Mouse (Mus musculus) heart, adult 2 months (tissue): ENCODE results near the gene Slc25a26. TPM values are rescaled to one million over a fixed set of nuclear protein-coding genes. Genes with fewer than 3 reads are reported as not detected.

Source experiments
- DNase-seq, 2 experiments: peaks; one replicate each; pipeline ENCODE4 v3.0.0; 2021
- H3K27ac ChIP-seq: fragments of 200-600 bp; 2 replicates; pipeline ENCODE4 v1.8.1; 2022
- H3K27me3 ChIP-seq: fragments of 200-500 bp; 2 replicates; pipeline ENCODE4 v1.6.1; 2012; ENCODE audit warnings: mild to moderate bottlenecking, low read length, inconsistent platforms, mixed read lengths; ENCODE audit not compliant: control insufficient read depth, insufficient read depth
- H3K36me3 ChIP-seq: fragments of 200-500 bp; 2 replicates; pipeline ENCODE4 v1.6.1; 2012; ENCODE audit warnings: low read length, inconsistent platforms; ENCODE audit not compliant: control insufficient read depth, insufficient read depth
- H3K4me1 ChIP-seq: fragments of 200-500 bp; 2 replicates; pipeline ENCODE4 v1.6.1; 2011; ENCODE audit warnings: low read length; ENCODE audit not compliant: control insufficient read depth, insufficient read depth
- H3K4me3 ChIP-seq: fragments of 200-600 bp; 2 replicates; pipeline ENCODE4 v1.8.1; 2022
- H3K79me2 ChIP-seq: fragments of 200-500 bp; replicated peaks from 2 replicates; pipeline ENCODE4 v1.6.1; 2012; ENCODE audit warnings: mild to moderate bottlenecking, inconsistent platforms, low read length, moderate library complexity, mixed read lengths; ENCODE audit not compliant: control insufficient read depth, insufficient read depth
- H3K9ac ChIP-seq: fragments of 200-500 bp; 2 replicates; pipeline ENCODE4 v1.6.1; 2012; ENCODE audit warnings: low read depth, mild to moderate bottlenecking, control low read depth, inconsistent platforms, low read length, mixed read lengths
- CTCF ChIP-seq: fragments of 200-600 bp; IDR thresholded peaks from 2 replicates; pipeline ENCODE4 v1.8.1; 2022; ENCODE audit warnings: antibody characterized with exemption, mild to moderate bottlenecking, moderate library complexity
- EP300 ChIP-seq: fragments of 200-500 bp; IDR thresholded peaks from 2 replicates; pipeline ENCODE4 v1.6.1; 2011; ENCODE audit warnings: low read depth, low read length, control low read depth; ENCODE audit not compliant: insufficient read depth
- POLR2A ChIP-seq: fragments of 200-500 bp; IDR thresholded peaks from 2 replicates; pipeline ENCODE4 v1.6.1; 2011; ENCODE audit warnings: mild to moderate bottlenecking, low read depth, low read length, control low read depth; ENCODE audit not compliant: insufficient read depth
- WGBS: fragments of 180-500 bp; shearing (Covaris S2); methylation state at CpG from one replicate; pipeline ENCODE4 v1.1.7; 2018; 5-methylcytosine and 5-hydroxymethylcytosine counted together
- intact Hi-C: fragments of 180-260 bp; cut with DNase I; formaldehyde crosslinking; loops from one replicate; pipeline ENCODE4 v1.15.1; 2025
- polyA plus RNA-seq: library from polyadenylated mRNA; depleted of rRNA; stranded (reverse); fragments of >200 nt; gene quantifications from 2 replicates; pipeline ENCODE4 v1.2.3, GENCODE M21; 2012
- total RNA-seq, 2 experiments: library from RNA; stranded (reverse); gene quantifications; 2 replicates each; pipeline ENCODE4 v1.2.3; 2021

The Slc25a26 gene
- total and polyA plus RNA-seq, 3 experiments = 18.0 to 19.2 (median 18.7) TPM

GRCm38 (mm10) chr6:94646902-94647301, 146.8 kb downstream of the Slc25a26 start:
- H3K4me1 ChIP-seq = peaks cover 27% of the 10 kb centered on the region
- intact Hi-C loops = loop anchor here (5.0 kb wide), 1 partner anchor 50 kb away; no protein-coding TSS in a partner anchor
- peak overlapping the region; percentile 93 for H3K27ac ChIP-seq

GRCm38 (mm10) chr6:94647574-94648430, 147.7 kb downstream of the Slc25a26 start:
- no peak for TF ChIP-seq CTCF
- 0 out of 2 replicates have a peak, but pooled peaks have one; percentile 60 for TF ChIP-seq EP300
- Histone ChIP-seq H3K27me3 (no peaks in the 10 kb centered on the region), H3K4me3 (peak overlapping the region; percentile 30; the same call in 1 of the 2 replicates), H3K36me3 (peaks cover 3% of the 10 kb centered on the region), H3K4me1 (peaks cover 27% of the 10 kb centered on the region), H3K79me2 (peaks cover 3% of the 10 kb centered on the region; the same call in 1 of the 2 replicates), H3K27ac (peak overlapping the region; percentile 93), H3K9ac (peak overlapping the region; percentile 2; the same call in 1 of the 2 replicates)
- peak; percentile 80 to 87 for DNase-seq
- WGBS = 12% methylated on average over 10 of the region's 10 CpGs
- intact Hi-C loops = loop anchor here (5.0 kb wide), 1 partner anchor 49 kb away; no protein-coding TSS in a partner anchor

More at GRCm38 (mm10) chr6:94646902-94647301, 146.8 kb downstream of the Slc25a26 start:
- Histone ChIP-seq H3K79me2 (peaks cover 3% of the 10 kb centered on the region; the same call in 1 of the 2 replicates), H3K9ac (no peak overlapping the region), H3K36me3 (peaks cover 3% of the 10 kb centered on the region), H3K27me3 (no peaks in the 10 kb centered on the region), H3K4me3 (no peak overlapping the region)
- DNase-seq = no peak
- 76% methylated on average over 6 of the region's 6 CpGs for WGBS
- no peak for TF ChIP-seq POLR2A
- no peak for TF ChIP-seq EP300
- TF ChIP-seq CTCF = no peak

GRCm38 (mm10) chr6:94648496-94648895, 148.4 kb downstream of the Slc25a26 start:
- TF ChIP-seq EP300 (no peak), CTCF (no peak), POLR2A (no peak)
- Histone ChIP-seq H3K4me1 (peaks cover 27% of the 10 kb centered on the region), H3K79me2 (peaks cover 1% of the 10 kb centered on the region; the same call in 1 of the 2 replicates), H3K36me3 (peaks cover 3% of the 10 kb centered on the region), H3K27ac (peak overlapping the region; percentile 93), H3K4me3 (peak overlapping the region; percentile 30; the same call in 1 of the 2 replicates), H3K9ac (peak overlapping the region; percentile 49), H3K27me3 (no peaks in the 10 kb centered on the region)
- 29% methylated on average over 4 of the region's 4 CpGs for WGBS
- intact Hi-C loops = loop anchor here (5.0 kb wide), 1 partner anchor 49 kb away; no protein-coding TSS in a partner anchor
- DNase-seq = no peak

DNA sequence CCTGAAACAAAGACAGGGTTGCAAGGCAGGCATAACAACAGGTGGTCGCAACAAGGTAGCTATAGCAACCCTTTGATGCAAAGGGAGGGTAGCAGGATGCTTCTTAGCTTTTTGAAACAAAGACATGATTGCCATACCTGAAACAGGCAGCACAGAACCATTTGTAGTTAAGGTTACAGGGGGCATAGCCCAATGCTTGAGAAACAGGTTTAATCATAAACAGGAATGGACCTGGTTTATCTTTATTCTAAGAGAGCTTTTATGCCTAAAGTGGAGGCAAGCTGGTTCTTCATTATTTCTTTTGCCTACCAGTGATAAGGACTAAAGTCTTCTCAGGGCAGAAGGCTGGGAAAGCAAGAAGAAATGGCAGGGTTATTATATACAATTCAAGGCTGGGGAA, 149.5 kb downstream of the Slc25a26 start:
- intact Hi-C loops = loop anchor here (5.0 kb wide), 1 partner anchor 48 kb away; no protein-coding TSS in a partner anchor
- H3K79me2 ChIP-seq = peaks cover 1% of the 10 kb centered on the region; the same call in 1 of the 2 replicates
- H3K4me1 ChIP-seq = peaks cover 23% of the 10 kb centered on the region
- H3K27ac ChIP-seq = no peak overlapping the region; the same call in 1 of the 2 replicates
- WGBS = 88% methylated on average over 1 of the region's 1 CpGs
- no peak for DNase-seq
- peaks cover 3% of the 10 kb centered on the region for H3K36me3 ChIP-seq
- H3K4me3 ChIP-seq = no peak overlapping the region
- H3K27me3 ChIP-seq = no peaks in the 10 kb centered on the region
- no peak overlapping the region for H3K9ac ChIP-seq
- TF ChIP-seq EP300 (no peak), CTCF (no peak), POLR2A (no peak)

- DNase-seq = no peak
- Histone ChIP-seq H3K27me3 (no peaks in the 10 kb centered on the region), H3K27ac (no peak overlapping the region), H3K36me3 (peaks cover 3% of the 10 kb centered on the region), H3K79me2 (peaks cover 1% of the 10 kb centered on the region; the same call in 1 of the 2 replicates), H3K9ac (no peak overlapping the region), H3K4me1 (peaks cover 14% of the 10 kb centered on the region), H3K4me3 (no peak overlapping the region)
- intact Hi-C loops = no loop called here
- no peak for TF ChIP-seq EP300
- TF ChIP-seq POLR2A = no peak
- no peak for TF ChIP-seq CTCF
- 89% methylated on average over 17 of the region's 17 CpGs for WGBS
These were observed 151.4 kb downstream of the Slc25a26 start for GRCm38 (mm10) chr6:94651541-94651940.

DNA sequence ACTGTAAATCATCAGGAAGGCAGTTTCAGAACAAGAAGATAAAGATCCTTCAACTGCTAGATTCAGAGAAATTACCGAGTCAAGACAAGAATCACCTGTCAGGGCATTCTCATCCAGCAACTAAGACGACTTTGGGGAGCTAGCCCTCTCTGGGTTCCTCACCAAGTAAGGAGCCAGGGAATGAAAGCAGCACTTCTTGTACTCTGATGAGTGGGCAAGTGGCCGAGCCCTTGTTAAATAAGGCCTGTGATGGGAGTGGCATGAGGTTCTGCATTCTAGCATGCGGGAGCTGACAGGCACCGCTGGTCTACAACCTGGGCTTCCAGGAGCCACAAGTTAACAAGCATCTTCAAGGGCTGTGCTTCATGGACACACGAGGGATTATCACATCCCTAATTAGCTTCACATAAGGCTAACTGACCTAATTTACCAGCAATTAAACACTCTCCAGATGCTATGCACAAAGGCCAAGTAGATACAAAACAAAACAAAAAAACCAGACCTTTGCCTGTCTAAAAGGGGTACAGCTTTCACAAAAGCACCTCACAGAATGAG, 152.6 kb downstream of the Slc25a26 start:
- TF ChIP-seq POLR2A = no peak
- no peak for TF ChIP-seq EP300
- no peak for TF ChIP-seq CTCF
- WGBS = 74% methylated on average over 6 of the region's 6 CpGs
- Histone ChIP-seq H3K4me3 (no peak overlapping the region), H3K27me3 (no peaks in the 10 kb centered on the region), H3K36me3 (peaks cover 3% of the 10 kb centered on the region), H3K79me2 (peaks cover 1% of the 10 kb centered on the region; the same call in 1 of the 2 replicates), H3K9ac (no peak overlapping the region), H3K27ac (no peak overlapping the region), H3K4me1 (peaks cover 11% of the 10 kb centered on the region)
- intact Hi-C loops = no loop called here
- peak in 1 of 2 experiments; percentile 40 for DNase-seq
